Mouse (Mus musculus) lung, postnatal 25 days (tissue): ENCODE data around the gene Limk2.

ENCODE experiments used
- DNase-seq: peaks from one replicate; pipeline ENCODE4 v3.0.0; 2022; ENCODE audit warnings: low spot score

Gene Limk2

DNA sequence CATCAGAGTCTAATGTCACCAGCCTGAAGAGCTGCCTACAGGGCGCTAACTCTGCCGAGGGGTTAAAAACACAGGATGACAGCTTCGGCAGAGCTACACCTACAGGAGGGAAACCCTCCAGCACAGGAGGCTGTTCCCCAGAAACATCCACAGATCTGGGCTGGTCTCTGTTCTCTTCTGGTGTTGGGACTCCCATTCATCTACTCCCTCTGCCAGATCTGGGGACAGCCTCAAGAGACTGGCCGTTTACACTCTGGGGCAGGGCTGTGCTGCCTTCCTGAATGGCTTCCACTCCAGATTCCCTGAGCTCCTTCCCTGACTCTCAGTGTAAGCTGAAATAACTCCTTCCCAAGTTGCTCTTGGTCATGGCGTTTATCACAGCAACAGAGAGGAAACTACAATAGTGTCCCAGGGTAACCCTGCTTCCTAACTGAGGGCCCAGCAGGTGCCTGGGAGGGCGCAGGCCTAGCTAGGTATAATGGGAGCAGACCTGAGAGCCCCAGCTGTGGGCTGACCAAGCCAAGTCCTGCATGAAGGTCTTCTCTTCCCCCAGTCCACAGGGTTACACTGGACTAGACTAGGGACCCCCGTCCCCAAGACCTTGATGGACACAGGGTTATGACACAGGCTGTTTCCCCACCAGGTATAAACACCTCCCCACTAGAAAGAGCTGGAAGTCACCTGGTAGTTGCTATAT is 37.2 kb downstream of the Limk2 start:
- no peak for DNase-seq

DNA sequence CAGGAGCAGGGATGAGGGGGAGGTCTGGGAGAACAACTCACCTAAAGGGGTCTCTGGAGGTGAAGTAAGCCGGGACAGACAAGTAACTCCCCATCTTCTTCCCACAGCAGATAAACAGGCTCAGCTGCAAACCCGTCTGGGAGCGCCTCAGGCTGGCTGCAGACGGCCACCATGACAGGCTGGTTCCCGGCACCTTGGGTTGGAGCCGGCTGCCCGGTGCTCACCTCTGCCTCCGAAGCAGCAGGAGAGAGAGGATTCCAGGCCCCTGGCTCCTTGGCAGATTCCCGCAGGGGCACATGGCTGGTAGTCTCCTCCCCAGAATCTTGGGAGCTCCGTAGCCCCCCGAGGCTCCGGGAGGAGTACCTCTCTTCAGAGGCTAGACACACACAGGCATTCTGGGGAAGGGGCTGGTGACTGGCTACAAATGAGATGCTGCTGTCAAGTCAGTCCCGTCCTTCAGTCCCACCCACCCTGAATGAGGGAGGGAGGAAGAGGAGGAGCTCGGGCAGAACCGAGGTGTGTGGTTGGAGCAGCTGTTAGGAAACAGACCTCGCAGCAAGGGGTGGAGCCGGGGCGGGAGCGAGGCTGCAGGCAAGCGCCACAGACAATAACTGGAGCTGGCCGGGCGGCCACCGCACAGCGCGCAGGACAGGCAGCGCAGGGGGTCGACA is 37.9 kb downstream of the Limk2 start:
- DNase-seq: peak; percentile 86

DNA sequence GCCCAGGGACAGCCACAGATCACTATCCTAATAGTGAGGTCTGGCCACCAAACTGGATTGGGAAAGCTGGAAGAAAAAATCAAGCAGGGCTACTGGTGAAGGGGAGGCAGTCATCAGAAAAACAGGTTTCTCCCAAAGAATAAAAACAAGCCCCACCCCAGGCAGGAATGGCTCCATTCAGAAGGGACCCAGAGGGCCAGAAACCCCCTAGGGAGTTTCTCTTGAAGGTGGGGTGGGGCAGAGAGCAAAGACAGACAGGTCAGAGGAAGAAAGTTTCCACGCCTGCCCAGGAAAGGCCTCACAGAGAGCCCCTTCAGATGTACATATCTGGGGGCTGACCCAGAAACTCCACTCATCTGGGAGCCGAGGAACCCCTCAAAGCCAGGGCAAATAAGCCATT is 38.8 kb downstream of the Limk2 start:
- DNase-seq: no peak

DNA sequence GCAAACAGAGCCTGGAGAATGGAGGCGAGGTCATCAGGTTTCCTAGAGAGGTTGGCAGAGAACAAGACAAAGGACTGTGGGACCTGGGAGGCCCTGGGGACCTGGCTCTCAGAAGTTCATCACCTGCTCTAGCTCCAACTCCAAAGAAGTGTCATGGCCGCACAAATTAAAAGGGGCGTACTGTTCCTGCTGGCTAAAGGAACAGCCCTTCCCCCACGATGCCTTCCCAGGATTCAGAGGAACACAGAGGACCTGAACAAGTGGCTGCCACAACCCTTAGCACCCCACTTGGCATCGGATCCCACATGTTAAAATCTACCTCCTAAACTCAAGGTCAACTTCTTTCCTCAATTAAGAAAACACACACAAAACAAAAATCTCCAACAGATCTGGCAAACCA is 39.5 kb downstream of the Limk2 start:
- DNase-seq: no peak

DNA sequence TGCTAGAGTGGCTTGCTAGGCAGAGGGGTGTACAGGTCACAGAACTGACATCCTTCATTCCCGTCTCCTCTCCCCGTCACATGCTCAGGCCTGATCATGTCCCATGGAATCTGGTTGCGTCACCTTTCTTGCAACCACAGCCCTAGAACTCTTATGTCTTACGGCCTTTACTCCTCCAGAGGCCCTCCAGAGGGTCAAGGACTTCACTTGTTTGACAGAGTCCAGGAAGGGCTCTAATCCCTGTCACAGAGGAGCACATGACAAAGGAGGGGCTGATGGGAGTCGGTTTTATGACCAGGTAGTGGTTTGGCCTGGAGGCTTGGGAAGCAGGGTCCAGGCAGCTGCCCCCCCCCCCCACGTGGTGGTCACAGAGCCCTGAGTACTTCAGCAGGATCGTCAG is 40.0 kb downstream of the Limk2 start:
- DNase-seq: peak; percentile 80

DNA sequence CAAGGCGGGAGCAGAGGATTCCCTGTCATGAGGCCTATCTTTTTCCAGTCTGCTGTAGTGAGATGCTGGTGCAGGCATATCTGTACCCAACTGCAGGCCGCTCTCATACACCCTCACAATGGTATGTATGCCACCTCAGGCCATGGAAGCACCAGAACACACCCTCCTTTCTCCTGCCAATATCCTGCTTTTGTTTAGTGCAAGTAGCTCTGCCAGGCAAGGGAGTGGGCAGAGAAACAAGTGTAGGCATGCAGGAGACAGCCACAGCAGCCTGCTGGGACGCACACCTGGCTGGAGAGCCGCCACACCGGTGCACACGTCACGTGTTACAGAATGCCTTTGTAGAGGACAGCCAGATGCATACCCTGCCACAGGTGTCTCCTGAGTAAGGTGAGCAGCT is 42.6 kb downstream of the Limk2 start:
- no peak for DNase-seq

DNA sequence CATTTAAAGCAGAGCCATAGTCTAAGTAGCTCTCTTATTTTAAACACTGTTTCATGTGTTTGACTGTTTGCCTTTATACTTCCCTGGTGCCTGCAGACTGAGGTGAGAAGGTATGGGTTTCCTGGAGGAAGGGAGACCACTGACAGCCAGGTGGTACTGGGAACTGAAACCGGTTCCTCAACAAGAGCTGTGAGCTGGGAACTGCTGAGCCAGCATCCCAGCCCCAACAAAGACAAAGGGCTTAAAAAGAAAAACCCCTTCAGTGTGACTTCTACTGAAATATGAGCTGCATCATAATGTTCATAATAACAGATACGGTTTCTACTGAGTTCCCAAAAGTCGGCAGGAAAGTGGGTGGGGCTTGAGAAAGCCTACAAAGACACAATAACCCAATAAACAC is 46.1 kb downstream of the Limk2 start:
- no peak for DNase-seq

DNA sequence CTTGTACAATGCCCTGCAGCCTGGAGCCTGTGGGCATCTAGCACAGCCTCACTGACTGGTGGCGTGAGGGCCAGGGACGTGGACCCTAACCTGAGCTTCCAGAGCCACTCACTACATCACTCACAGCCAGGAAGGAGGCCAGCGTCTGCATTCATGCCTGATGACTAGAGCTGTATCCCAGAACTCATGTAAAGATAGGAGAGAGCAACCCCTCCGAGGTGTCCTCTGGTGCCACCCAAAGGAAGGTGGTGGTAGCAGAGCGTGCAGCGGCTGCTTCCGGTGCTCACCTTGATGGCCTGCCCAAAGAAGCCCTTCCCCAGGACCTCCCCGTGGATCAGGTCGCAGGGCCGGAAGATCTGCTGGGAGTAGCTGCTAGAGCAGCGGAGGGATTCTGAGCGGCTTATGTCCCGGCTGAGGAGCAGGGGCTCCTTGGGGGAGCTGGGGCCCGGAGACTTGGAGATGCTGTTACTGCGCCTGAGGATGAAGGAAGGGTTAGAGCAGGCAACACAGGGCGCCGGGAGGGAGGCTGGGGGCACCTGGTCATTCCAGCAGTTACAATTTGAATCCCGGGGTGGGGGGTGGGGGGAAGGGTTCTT is 55.9 kb downstream of the Limk2 start:
- no peak for DNase-seq

DNA sequence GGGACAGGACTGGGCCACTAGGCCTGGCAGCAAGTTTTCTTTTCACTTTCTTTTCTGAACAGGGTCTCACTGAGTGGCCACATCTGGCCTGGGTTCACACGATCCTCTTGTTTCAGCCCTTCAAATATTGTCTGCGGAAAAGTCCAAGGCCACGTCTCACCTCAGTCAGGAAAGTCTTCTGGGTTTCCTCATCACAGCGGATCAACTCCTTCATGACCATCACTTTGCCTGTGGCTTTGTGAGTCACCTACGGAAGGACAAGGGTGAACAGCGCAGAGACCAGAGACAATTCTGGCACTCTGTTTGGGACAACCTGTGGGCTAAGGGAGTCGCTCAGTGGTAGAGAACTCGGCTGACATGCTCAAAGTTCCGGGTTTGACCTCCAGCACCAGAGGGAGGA is 56.9 kb downstream of the Limk2 start:
- DNase-seq: no peak

DNA sequence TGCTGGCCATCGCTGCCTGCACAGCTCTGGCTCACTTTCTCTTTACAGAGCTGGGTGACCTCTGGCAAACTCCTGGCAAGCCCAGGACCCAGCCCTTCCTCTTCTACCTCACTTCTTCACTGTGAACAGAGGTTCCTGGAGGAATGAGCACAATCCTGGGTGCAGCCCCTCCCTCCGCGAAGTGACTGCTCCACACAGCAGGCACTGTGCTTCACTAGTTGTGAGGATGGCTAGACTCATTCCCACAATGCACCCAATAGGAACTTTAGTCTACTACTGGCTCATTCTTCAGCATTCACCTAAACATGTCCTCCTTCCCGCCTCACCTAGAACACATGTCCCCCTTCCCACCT is 59.7 kb downstream of the Limk2 start:
- DNase-seq: no peak

DNA sequence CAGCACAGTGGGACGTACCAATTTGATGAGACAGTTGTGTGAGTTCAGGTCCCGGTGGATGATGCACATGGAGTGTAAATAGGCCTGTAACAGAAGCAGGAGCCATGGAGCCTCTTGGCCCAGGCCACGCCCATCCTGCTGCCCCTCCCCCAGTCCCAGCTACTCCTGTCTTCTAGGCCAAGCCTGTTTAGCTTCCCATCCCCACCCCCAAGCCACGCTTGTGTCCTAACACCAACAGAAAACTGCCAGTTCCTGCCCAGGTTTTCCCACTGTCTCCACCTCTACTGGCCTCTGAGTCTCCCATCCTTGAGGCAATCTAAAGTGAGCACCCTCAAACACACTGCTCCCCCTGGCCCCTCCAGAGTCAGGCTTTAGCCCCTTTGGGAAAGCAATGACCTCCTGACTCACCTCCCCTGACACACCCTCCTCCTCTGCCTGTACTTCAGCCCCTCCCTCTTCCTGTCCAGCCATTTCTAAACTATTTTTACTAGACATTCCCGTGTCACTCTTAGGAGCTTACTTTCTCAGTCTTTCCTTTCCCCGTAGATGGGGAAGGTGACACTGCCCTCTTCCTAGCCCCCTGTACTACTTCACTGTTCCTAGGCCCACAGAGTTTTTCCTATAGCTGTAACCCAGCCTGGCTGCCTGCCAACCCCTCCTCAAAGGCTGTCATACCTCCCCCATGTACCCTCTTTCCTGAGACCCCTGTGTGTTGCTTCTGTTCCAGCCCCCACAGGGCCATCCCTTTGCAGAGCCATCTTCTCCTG is 60.2 kb downstream of the Limk2 start:
- DNase-seq: no peak

DNA sequence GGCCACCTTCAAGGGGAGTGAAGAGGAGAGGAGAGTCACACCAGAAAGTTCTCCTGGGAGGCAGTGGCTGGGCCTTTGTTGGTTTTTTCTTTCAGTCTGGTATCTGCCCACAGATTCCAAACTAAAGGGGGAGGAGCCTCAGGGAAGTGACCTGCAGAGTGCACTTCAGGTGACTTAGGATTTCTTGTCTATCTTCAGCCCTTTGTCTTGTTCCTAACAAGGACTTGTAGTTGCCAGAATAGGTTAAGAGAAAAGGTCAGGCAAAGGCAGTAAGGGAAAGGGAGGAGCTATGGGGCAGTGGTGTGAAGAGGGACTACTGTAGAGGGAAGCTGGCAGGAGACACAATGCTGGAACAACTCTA is 61.2 kb downstream of the Limk2 start:
- no peak for DNase-seq

DNA sequence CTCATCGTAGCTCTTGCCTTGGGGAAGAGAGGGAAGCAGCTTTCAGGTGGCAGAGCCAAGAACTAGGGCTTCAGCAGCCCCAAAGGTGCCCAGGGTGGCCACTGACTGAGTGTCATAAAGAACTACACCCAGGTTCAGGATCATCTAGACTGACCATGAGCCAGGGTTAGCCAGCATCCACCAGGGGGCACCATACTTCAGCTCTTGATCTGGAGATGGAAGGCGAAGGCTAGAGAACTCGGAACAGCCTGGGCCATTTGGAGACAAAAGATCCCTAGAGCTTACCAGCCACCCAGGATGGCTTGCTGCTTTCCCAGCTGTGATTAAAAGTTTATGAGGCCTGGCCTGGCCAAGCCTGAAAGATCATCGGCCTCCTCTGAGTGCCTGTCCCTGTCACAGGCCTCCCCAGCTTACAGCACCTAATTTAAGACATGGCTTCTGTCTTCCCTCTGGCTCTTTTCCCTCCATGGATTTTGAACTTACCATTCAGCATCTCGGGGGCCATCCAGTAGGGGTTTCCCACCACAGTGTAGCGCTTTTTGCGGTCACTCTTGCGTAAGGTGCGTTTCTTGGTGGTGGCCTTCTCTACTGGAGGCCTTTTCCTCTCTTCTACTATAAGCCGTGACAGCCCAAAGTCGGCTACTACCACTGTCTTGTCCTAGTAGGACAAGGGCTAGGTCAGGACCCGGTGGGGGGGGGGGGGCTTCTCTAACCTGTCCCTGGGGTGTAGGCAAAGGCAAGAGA is 61.7 kb downstream of the Limk2 start:
- DNase-seq: peak; percentile 89

DNA sequence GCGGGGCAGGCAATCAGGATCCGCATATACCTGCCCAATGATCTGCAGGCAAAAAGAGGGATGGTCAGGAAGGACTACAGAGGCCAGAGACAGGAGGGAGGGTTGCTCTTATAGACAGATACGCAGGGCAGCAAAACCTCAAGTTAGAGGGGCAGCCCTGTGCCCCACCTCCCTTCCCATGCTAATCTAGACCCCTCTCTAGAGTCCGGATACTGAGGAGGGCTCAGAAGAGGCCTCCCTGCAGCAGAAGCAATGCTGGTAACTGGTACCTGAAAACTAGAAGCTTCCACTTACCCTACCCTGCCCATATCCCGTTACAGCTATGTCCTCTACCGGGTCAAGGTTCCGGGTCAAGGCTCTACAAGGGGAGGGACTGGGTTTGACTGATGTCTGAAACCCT is 62.6 kb downstream of the Limk2 start:
- no peak for DNase-seq

DNA sequence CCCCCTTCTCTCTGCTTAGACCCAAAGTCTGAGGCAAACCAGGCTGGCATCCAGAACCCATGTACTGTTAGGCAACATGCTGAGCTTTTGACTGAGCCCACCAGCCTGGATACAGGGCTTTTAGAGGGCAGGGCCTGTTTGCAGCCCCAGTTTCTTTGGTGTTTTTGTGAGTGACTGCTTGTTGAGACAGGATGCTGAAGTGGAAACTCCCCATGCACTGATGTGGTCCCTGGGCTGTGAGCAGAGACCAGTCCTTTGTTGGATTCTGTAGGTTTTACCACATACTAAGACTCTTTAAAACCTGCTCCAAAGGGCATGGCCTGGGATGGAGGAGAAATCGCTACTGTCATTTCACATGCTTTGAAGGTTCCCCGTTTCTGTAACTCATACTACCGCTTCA is 64.1 kb downstream of the Limk2 start:
- DNase-seq: no peak

DNA sequence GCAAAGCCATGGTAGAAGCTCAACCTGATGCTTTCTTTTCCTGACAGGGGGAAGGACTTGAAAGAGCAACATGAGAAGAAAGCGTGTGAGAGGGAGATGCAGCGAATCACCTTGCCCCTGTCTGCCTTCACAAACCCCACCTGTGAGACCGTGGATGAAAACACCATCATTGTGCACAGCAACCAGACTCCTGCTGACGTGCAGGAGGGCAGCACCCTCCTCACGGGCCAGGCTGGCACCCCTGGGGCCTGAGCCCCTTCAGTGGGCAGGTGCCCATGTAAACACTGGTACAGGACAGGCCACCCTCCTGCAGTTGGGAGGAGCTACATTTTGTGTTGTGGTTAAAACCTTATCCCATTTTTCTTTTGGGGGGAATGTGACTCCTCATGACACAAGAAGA is 67.5 kb downstream of the Limk2 start:
- no peak for DNase-seq

DNA sequence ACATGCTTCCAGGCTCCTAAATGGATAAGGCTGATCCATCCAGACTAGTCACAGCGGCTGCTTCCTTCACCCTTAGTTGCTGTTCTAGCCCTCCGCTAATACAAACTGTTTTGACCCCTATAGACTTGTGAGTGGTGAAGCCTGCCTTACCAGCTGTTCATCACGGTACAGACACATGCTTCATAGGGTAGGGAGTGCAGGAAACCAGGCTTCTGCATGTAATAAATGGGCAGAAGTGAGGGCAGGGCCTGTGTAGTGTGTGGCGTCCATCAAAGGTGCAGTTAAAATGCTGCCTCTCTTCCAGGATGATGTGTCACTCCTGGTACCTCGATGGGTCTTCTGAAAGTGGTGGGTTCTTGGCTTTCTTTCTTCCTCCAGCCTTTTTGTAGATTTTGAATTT is 71.0 kb downstream of the Limk2 start:
- DNase-seq: no peak

DNA sequence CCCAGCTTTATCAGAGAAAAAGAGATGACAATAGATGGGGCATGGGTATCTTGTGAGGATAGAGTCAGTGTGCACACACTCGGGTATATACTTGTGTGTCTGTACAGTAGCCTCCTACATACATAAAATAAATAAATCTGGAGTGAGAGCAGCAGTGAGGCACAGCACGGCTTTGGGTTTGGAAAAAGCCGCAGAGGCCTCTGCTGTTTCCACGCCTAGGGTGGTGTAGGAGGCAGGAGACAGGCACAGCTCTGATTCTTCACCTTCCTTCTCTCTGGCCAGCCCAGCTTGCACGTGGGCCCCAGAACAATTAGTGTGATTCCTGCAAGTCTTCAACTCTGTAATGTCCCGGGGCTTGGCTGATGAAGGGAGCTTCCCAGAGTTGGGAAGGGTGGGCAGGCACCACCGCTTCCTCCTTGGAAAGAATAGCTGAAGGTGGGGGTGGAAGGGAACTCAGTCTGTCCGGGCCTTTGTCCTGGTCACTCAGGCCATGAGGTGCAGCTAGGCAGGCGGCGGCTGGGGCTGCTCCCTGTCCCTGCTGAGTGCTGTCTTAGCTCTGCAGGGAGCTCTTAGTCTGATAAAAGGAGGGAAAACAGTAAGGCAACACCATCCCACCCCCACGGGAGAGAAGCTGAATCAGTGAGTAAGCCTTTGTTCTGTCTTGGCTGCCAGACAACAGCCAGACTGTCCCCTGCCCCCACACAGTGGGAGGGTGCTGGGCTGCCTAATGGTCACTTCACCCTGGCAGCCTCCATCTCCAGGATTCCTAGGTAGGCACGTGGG is 71.6 kb downstream of the Limk2 start:
- no peak for DNase-seq

DNA sequence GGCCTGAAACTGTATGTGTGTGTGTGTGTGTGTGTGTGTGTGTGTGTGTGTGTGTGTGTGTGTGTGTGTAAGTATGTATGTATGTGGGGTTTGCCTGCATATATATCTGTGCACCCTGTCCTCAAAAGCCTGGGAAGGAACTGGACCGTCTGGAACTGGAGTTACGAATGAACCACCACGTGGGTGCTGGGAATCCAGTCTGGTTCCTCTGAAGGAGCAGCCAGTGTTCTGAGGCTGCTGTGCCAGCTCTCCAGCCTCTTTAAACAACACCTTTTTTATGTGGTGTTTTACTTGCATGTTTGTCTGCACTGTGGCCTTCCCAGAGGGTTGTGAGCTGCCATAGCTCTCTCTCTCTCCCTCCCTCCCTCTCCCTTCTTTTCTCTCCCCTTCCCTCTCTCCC is 72.4 kb downstream of the Limk2 start:
- no peak for DNase-seq

DNA sequence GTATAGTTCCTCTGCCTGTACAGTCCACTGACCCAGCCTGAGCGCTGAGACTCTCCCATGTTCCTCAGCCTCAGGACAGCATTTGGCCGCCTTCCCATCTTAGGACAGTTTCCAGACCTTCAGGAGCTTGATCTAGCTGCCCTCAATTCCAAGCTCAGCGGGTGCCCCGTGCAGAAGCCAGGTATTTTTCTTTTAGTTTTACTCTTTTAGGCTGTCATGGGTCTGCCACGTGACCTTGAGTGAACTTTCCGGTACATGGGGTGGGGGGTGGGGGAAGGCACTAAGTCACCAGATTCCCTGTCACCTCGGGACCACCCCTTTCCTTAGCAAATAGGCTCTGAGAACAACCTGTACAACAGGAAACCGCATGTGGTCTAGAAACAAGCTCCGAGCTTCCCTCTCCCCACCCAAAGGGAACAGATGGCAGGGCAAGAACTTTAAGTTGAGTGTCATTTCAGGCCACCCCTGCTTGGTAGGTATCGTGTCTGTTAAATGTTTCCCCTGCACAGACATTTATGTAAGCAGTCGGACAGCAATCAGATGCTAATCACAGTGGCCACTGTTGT is 73.3 kb downstream of the Limk2 start:
- peak; percentile 85 for DNase-seq

DNA sequence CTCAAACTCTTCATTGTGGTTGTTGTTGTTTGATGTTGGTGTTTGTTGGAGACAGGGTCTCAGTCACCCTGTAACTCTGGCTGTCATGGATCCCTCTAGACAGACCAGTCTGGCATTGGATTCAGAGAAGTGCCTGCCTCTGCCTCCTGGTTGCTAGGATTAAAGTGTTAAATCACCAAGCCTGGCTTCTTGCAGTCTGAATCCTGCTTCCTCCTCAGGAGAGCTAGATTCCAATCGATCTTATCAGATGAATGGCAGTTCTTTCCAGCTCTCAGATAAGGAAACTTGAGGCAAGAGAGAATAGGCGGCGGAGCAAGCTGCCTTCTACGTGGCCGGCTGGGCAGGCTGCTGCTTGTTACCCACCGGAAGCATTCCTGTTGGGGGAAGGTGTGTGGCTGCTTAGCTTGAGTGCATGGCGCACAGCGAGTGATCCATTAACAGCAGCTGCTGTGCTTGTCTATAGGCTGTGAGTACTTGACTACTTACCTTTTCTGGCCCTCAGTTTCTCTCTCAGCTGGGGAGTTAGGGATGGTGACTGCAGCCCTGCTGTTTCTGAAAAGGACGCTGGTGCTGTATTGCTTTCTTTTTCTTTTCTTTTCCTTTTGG is 74.2 kb downstream of the Limk2 start:
- no peak for DNase-seq
